Mouse (Mus musculus) right cerebral cortex, adult 2 months (tissue): ENCODE data around the gene Wdr75.
A peak's percentile ranks its signal among the peaks of the same experiment; 100 is the strongest.

Experiments used
- DNase-seq, 2 experiments: peaks; one replicate each; pipeline ENCODE4 v3.0.0; 2021 to 2022; ENCODE audit warnings: low spot score in 2 of 2

The Wdr75 gene

DNA sequence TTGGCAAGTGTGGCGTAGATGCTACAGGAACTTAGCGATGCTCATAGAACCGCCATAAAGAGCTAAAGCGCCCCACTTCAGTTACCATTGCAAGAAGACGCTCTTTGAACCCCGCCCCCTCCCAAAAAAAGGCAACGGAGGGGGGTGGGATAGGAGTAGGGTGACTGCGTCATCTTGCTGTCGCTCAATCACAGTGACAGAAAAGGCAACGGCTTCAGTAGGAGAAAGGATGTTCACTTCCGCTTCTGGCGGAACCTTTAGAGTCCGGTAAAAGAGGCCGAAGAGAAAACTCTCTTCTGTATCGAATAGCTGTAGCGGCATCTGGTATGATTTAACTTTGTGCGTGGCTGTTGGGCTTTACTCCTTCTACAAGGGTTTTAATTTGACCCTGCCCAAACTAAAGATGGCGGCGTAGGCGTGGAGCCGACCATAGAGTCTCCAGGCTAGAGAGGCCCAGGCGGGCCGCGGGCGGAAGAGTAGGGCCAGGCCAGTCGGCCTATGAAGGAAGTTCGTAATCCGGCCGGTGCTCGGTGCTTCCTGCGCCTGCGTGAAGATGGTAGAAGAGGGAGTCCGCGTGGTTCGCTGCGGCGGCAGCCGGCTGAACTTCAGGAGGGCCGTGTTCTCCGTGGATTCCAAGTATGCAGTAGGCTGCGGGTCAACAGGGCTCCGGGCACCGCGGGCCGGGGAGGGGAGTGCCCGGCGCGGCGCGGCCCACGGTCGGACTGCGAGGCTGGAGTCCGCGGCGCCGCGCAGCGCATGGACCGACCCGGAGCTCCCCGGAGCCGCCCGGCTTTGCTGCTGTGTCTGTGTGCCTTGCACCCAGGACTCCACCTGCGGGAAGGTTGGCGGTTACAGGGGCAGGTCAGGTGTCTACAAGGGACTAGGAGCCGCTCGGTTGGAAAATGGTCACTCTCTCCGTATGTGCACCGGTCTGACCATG lies at the start of gene Wdr75:
Gene Wdr75 (plus strand): TSS at position 198 of the 940 bp plus-strand sequence.
- peak; percentile 97 for DNase-seq

DNA sequence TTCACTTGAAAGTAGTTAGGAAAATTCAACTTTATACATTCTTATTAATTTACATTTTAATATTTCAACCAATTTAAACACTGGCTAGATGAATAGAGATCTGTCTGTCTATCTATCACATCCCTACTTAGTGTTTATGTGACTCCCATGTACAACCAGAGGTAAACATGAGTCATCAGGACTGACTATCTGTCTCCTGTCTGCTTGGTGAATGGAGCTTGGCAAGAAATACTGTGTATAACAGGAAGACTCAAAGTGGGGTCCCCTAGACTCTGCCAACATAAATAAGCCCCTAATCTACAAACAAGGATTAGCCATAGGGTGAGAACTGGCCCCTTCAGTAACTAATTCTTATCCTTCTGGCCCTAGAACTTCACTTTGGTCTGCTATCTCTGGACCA lies 39.1 kb upstream of the Wdr75 start:
- no peak for DNase-seq

DNA sequence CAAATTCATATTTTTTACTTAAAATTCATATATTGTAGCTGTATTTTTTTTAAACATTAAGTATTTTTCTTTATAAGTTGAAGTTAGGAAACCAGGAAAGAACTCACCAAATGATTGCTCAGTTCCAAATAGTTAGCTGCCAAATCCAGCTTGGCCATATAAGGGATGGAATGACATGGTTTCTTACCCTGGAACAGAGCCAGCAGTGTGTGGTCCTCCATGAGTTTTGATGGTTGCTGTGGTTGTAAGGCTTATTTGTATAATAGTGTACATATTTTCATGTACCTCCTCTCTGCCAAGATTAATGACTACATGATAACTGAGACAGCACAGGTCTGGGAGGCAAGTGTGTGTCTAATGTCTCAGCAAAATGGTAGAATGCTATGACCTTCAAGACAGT lies 38.3 kb upstream of the Wdr75 start:
- no peak for DNase-seq

DNA sequence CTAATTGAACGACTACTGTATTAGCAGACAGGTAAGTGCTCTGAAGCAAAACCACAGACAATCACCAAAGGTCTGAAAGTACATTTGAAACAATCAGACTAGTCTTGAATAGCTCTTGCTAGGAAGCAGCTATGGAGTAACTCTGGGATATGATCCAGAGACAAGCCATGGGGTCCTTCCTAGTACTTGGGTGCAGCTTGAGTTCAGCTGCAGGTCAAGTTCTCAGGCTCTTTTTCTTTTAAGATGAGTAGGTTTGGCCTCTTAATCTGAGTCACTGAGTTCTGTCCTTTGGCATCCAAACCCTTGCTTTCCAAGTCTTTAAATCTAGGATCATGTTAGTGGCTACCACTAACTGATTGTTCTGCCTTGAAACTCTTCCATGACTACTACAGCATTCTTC lies 37.0 kb upstream of the Wdr75 start:
- DNase-seq, result no peak

DNA sequence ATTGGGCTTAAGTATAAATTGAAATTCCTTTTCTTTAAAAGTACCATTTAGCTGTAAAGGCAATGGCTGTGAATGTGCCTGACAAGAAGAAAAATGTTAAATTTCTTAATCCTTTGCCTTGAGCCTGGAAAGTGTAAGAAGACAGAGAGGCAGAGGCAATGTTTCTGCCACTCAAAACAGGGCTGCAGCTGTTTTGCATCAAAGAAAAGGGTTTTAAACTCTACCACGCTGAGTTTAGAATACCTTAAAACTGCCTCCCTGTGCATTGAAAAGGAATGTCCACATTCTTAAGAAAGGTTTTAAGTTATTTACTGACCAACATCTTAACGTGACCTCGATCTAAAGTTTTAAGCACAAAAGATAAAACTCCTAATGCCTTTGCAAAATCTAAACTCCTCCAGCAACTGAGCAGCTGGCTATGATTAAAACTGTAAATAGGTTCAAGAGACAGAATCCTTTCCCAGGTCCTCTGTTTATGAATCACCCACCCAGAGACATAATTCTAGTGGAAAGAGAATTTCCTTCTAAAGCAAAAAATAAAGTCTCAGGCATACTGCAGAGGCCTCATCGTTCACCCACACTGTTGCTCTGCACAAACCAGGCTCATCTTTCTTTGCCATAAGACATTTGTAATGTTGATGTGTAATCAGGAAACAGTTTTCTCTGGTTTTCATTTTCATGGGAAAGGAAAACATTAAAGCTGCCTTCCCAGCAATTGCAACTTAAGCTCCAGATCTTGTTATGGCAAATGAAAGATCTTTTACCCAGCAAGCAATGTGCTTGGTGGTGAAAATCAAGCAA lies 34.1 kb upstream of the Wdr75 start:
- peak in 1 of 2 experiments; percentile 7 for DNase-seq

DNA sequence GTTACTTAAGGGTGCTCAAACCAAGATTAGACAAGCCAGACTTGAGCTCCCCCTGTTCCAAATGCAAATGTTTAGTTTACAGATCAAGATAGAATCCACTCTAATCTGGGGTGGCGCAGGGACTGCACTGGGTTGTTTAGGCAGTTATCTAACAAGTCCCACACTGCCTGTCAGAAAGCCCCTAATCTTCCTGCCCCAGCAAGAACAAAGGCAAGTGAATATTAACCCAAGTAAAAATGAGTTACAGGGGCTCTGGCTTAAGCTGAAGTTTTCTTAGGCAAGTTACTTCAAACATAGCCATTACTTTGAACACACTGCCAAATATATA lies 33.5 kb upstream of the Wdr75 start:
- no peak for DNase-seq

DNA sequence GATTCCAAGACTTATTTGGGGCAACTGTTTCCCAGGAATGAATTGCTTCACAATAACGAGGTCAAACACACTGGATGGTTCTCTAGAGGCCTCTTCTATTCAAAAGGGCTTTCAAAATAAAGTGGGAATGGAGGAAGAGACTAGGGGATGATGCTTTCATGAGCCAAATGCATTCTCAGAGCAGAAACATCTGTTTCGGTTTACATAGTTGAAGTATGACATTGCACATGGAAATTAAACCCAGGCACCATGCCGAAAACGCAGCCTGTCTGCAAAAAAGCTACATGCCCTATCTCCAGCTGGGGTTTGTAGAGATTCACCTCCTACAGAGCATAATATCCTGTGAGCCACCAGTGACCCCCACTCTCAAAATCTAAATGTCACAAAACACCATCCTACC lies 29.3 kb upstream of the Wdr75 start:
- DNase-seq, result no peak

DNA sequence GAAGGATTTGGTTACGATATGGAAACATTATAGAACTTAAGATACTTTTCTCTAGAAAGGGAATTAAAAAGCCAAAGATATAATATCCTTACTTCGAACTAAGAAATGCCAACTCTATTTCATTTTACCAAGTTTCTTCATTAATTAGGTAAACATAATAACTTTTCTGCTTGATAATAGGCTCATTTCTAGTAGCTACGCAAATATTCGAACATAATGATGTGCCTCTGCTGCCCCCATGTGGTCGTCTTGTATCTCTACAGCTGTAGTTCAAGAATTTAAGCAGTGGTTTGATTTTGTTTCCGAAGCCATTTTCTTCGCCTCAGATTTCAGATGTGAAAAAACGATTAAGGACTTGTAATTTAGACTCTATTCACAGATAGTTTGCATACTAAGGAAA lies 28.8 kb upstream of the Wdr75 start:
- peak; percentile 57 to 89 for DNase-seq

DNA sequence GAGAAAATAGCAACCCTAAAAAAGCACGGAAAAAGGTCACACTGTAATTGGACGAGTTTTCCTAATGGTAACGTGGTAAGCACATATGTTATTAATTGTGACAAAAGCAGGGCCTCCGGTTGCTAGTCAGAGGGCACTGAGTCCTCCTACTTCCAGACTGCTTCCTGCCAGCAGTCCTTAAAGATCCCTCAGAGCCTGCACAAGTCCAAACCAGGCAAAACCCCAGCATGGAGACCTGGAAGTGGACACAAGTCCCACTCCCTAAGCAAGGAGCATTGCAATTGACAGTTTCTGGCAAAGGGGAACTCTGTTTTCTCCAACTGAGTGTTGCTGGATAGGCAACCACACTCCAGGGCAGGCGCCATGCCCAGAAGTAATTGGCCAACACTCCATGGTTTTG lies 27.4 kb upstream of the Wdr75 start:
- no peak for DNase-seq

DNA sequence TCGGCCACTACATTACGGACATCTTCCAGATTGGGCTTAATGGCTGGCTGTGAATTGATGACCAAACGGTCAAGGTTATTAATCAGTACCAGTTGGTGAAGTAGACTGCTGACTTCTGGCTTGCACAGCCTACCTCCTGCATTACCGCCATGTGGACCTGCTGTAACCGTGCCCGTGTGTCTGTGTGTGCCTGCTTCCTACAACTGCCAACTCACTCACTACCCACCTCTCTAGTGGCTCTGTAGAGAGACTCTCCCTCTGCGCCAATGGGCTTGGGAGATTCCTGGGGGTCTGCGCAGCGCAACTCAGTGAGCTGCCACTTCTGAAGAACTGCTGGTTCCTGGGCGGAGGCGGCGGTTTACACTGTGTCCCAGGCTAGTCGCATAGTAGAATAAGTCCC lies 25.6 kb upstream of the Wdr75 start:
- DNase-seq, result no peak

DNA sequence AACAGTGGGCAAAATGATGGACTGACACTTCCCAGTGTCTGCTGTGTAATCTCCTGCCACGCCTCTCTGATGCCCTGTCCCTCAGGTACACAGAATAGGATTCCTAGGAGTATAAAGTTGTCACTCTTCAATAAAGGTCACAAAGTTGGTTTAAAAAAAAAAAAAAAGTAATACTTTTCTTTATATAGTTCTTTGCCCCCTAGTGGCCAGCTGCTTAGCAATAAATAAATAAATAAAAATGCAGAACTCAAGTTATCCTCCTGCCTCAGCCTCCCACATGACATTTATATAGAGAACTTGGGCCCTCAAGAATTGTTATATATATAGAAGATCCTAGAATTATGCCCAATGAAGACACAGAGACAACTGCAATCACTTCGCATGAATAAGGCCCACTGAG lies 24.9 kb upstream of the Wdr75 start:
- no peak for DNase-seq

DNA sequence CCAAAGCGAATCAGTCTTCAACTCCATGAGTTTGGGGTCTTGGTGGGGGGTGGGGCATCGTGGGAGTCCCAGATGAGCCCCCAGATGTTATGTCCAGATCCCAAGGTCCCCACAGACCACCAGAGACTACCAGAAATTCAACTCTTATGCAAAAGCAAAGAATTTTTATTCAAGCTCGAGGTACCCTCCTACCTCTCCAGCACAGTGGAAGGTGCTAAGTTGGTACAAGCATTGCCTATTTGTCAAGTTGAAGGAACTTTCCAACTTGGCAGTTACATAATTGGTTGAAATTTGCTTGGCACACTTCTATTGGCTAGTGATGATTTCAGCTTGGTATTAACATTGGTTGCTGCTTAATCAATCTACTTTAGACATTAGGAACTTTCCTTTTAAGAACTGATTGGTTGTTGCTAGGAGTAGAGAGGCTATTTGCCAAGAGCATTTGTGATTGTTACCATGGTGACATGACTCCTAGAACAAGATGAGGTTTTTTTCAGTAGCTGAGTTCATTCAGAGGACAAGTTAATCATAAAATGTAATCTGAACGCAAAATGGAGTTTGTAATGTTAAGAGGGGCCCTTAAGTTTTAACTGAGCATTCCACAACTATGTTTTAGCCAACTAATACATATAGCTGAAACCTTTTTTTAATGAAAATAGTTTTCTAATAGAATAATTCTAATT lies 14.2 kb upstream of the Wdr75 start:
- DNase-seq, result no peak

DNA sequence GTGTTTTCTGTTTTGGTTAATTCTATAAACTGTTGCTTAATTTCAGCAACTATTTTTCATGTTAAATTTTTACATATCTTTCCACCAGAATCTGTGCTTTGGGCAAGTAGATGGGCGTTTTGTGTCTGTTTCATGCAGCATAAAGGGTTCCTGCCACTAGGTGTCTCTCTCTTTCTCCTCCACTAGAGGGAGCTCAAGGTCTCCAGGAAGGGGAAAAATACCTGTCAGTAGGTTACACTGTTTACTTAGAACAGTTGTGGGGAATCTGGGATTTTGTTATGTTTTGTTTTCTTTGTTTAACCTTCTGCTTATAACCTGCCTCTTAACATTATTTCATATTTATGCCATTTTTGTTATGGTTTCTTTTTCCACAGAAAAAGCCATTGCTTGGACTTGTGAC lies 21.9 kb downstream of the Wdr75 start:
- peak in 1 of 2 experiments; percentile 40 for DNase-seq

DNA sequence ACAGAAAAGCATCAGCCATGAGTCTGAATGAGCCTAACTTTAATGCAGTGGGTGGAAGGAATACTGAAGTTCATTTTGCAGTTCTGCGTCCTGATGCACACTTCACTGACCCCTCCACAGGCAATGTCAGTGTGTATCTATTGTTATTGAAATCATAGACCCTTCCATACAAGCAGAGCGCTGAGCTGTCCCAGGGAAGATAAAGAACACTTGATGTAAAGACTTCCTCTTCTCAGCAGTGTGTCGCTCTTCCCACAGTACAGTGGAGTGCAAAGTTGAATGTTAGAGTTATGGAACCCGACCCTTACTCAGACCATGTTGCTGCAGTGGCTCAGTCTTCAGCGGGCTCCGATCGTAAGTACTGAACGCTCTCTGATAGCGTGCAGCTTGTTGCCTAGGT lies 23.6 kb downstream of the Wdr75 start:
- DNase-seq, result no peak

DNA sequence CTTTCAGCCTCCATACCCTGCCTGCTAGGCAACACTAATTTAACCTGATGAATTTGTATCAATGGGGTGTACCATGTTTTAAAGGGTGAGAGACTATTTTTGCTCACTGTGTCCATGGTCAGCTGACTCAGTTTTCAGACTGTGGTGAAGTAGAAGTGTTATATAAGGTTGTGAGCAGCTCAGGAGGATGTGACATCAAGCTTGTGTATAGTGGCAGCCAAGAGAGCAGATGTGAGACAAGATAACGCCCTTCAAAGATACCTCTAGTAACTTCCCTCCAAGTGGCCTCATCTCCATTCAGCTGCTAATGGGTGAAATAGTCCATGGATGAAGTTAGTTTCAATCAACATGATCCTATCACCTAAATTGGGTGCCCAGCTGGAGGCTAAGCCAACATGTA lies 29.5 kb downstream of the Wdr75 start:
- no peak for DNase-seq

DNA sequence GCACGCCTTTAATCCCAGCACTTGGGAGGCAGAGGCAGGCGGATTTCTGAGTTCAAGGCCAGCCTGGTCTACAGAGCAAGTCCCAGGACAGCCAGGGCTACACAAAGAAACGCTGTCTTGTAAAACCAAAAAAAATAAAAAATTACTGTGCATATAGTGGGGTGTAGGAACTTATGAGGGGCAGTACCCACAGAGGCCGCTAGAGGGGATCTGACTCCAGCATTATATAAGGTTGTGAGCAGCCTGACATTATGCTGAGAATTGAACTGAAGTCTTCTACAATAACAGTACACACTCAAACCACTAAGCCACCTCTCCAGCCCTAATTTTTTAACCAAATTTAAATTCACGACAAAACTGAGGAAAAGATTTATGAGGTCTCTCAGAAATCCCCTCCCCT lies 30.2 kb downstream of the Wdr75 start:
- DNase-seq, result peak; percentile 66 to 74

DNA sequence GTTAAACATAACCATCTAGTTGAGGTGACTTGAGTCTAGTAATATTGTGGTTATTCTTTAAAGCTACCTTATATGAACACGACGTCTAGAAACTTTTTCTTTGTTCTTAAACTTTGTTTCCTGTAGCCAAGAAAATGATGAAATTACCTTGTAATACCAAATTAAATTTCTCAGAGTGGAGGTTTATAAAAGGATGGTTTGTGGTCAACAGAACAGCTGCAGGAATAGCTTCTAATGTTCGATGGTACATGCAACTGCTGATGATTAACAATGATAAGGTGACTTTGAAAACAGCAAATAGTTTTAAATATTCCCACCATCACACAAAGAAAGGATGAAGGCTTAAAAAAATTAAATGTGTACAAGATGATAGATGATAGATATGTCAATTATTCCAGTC lies 30.7 kb downstream of the Wdr75 start:
- no peak for DNase-seq

DNA sequence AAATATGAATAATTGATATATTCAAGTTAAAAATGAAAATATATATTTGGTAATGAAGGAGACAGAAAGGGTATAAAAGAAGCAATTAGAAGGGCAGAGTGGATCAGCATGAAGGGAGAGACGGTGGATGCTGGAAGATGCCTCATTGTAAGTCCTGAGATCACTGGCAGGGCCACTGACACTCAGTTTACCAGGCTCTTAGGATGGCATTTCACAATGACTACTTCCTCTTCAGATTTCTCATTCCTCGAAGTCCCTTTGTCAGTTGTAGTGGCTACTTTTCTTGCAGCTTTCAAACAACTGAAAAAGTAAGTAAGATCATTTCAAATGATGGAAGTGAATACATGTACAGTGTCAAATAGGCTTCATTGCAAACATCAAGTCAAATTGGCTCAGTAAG lies 31.2 kb downstream of the Wdr75 start:
- DNase-seq, result no peak

DNA sequence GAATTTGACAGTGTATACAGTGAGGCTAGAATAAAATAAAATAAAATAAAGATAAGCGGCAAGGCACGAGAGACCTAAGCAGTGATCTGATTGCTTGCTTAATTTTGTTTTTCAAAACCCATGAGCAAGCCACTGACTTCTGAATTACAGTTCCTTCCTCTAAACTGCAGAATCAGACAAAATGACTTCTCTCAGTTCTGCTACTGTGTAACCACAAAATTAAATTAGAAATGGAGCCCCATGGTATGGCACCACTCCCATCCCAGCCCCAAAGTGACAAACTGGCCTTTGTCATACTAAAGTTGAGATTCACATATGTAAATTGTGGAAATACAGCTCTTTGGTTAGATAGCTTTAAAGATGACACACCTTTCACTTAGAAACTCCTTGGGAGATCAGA lies 31.8 kb downstream of the Wdr75 start:
- no peak for DNase-seq

DNA sequence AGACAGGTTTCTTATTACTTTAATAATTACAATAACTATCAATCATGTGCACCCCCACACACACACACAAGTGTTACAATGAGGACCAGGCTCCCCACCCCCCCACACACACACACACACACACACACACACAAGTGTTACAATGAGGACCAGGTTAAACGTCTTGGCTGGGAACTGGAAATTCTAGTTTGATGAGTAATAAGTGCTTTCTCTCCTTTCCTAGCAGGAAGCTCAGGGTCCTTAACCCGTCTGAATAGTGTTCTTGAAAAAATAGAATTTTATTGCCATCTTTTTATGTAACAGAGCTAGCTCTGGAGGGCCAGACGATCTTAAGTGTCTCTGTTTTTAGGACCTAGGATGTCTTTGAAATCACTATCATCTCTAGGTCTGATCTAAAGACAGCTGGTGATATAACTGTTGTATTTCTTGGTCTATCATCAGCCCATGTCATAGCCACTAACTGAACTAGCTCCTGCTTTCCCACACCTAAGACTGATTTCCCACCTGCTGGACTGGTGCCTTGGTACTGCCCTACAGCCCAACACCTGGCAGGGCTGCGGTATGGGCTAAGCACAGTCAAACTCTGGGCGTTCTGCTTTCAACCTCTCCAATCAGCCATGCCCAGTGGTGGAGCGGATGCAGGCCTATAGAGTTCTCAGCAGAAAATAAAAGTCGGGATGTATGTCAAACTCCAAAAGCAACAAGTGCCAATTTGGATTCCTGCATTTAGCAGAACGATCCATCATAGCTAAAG lies 35.7 kb downstream of the Wdr75 start:
- DNase-seq, result no peak

DNA sequence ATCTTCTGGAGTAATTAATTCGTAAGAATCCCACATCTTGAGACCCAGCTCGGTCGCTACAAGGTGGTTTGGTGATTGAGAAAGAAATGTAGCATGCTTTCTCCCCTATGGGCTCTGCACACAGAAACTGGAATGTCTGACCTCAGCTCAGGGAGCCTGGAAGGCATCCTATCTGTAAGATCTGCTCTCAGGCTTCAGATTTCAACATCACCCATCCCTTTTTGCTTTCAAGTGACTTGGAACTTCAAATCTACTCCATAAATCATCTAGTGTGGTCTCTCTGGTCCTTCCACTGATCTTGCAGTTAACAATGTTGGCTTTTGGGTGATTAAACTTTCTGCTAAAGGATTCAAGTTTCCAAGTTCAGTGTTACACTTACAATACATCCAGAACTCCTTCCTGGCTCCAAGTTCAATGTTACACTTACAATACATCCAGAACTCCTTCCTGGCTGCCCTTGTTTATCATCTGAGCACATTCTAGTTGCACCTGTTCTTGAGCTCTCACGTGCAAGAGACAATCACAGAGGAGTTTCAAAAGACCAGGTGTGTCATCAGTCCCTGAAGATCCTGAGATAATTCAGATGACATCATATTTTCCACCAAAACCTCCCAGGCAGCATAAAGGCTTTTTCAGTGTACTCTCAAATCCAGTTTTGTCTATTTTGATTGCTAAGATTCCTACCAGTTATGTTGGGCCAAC lies 40.5 kb downstream of the Wdr75 start:
- DNase-seq, result no peak
